Mouse (Mus musculus) heart, embryonic 12.5 days (tissue): ENCODE data around the gene Zmym1. TPM values are rescaled to one million over a fixed set of nuclear protein-coding genes. Genes with fewer than 3 reads are reported as not detected.
"Not testable (repeated sequence)": the region's sequence is repeated elsewhere in the genome, so short reads cannot be mapped to it uniquely, and the experiment has no call there.

Experiments used
- ATAC-seq: fragments of 200-750 bp; cut with Nextera tagmentation; 2 replicates; pipeline ENCODE4 v1.8.0; 2017; ENCODE audit warnings: moderate TSS enrichment, moderate library complexity; ENCODE audit not compliant: insufficient number of reproducible peaks, low FRiP score
- H3K27ac ChIP-seq: fragments of 300-500 bp; sonication (generic); 2 replicates; pipeline ENCODE4 v1.5.1; 2016; ENCODE audit warnings: mild to moderate bottlenecking, moderate library complexity; ENCODE audit not compliant: poor library complexity, severe bottlenecking
- H3K27me3 ChIP-seq: fragments of 300-500 bp; sonication (generic); replicated peaks from 2 replicates; pipeline ENCODE4 v1.6.1; 2016; ENCODE audit warnings: mild to moderate bottlenecking, moderate library complexity
- H3K36me3 ChIP-seq: fragments of 300-500 bp; sonication (generic); 2 replicates; pipeline ENCODE4 v1.6.1; 2016; ENCODE audit warnings: mild to moderate bottlenecking, moderate library complexity
- H3K4me1 ChIP-seq: fragments of 300-500 bp; sonication (generic); replicated peaks from 2 replicates; pipeline ENCODE4 v1.6.1; 2016; ENCODE audit warnings: mild to moderate bottlenecking
- H3K4me2 ChIP-seq: fragments of 300-500 bp; sonication (generic); 2 replicates; pipeline ENCODE4 v1.6.1; 2016; ENCODE audit warnings: mild to moderate bottlenecking, moderate library complexity
- H3K4me3 ChIP-seq: fragments of 300-500 bp; sonication (generic); 2 replicates; pipeline ENCODE4 v1.5.1; 2016; ENCODE audit warnings: mild to moderate bottlenecking
- H3K9ac ChIP-seq: fragments of 300-500 bp; sonication (generic); 2 replicates; pipeline ENCODE4 v1.6.1; 2016; ENCODE audit warnings: mild to moderate bottlenecking, moderate library complexity
- H3K9me3 ChIP-seq: fragments of 300-500 bp; sonication (generic); replicated peaks from 2 replicates; pipeline ENCODE4 v1.6.1; 2016; ENCODE audit warnings: mild to moderate bottlenecking, moderate library complexity
- WGBS: fragments of 180-500 bp; shearing (Covaris S2); methylation state at CpG from one replicate; pipeline ENCODE4 v1.1.7; 2016; 5-methylcytosine and 5-hydroxymethylcytosine counted together
- polyA plus RNA-seq: library from polyadenylated mRNA; unstranded; fragments of >200 nt; fragmentation: Nextera tagmentation; extraction: Ambion mirVana; gene quantifications from 2 replicates; pipeline ENCODE4 v1.2.1, GENCODE M21; 2016

Zmym1 gene
- polyA plus RNA-seq, 1 experiment from 2014 or later, result 18.7 TPM

GRCm38 (mm10) chr4:127000601-127001105 is 60.3 kb downstream of the Zmym1 start:
- ATAC-seq, result no peak
- WGBS, result 39% methylated on average over 8 of the region's 8 CpGs
- Histone ChIP-seq H3K9ac (no peak overlapping the region), H3K27me3 (no peaks in the 10 kb centered on the region; the same call in 1 of the 2 replicates), H3K4me1 (no peaks in the 10 kb centered on the region; the same call in 1 of the 2 replicates), H3K4me2 (no peak overlapping the region), H3K36me3 (no peaks in the 10 kb centered on the region), H3K27ac (no peak overlapping the region), H3K4me3 (no peak overlapping the region), H3K9me3 (no peaks in the 10 kb centered on the region)

DNA sequence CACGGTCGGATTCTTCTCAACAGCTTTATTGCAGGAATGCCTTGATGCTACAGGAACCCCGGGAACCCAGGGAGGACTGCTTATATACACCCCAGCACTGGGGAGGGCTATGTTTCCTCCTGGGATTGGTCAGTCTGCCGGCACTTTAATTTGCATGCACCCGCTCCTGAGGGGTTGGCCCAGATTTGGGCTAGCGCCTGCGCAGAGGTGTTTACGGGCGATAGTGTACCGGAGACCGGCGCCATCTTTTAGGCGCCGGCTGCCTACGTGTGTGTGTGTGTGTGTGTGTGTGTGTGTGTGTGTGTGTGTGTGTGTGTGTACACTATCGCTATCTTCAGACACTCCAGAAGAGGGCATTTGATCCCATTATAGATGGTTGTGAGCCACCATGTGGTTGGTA is 61.6 kb downstream of the Zmym1 start:
- H3K4me2 ChIP-seq, H3K9me3 ChIP-seq, H3K27ac ChIP-seq, H3K4me3 ChIP-seq, ATAC-seq, H3K4me1 ChIP-seq, H3K36me3 ChIP-seq, H3K27me3 ChIP-seq, H3K9ac ChIP-seq: not testable (repeated sequence)
- WGBS, result 90% methylated on average over 16 of the region's 16 CpGs

Other genes starting within 250 kb of the Zmym1 start
- 21.2 and 21.5 TPM in 2 replicates for gene Zmym4, start 93.0 kb downstream of the Zmym1 start, polyA plus RNA-seq
- gene Sfpq, start 39.8 kb downstream of the Zmym1 start, polyA plus RNA-seq, result 82.5 and 91.4 TPM in 2 replicates
- gene Zmym6, start 16.2 kb upstream of the Zmym1 start, polyA plus RNA-seq, result 15.9 and 17.8 TPM in 2 replicates
- gene Tmem35b, start 62.5 kb upstream of the Zmym1 start, polyA plus RNA-seq, result 13.7 and 14.9 TPM in 2 replicates
- 0.73 and 0.95 TPM in 2 replicates for gene Dlgap3, start 108.1 kb upstream of the Zmym1 start, polyA plus RNA-seq
- 51.9 and 58.7 TPM in 2 replicates for gene Smim12, start 182.6 kb upstream of the Zmym1 start, polyA plus RNA-seq